Mouse (Mus musculus): ENCODE results near the gene Casp4. TPM values are rescaled to one million over a fixed set of nuclear protein-coding genes. Genes with fewer than 3 reads are reported as not detected.

The Casp4 gene
- 0.35 and 0.66 TPM in 2 replicates for polyA plus RNA-seq (2015; fragmentation: Nextera tagmentation; extraction: Ambion mirVana)

GRCm38 (mm10) chr9:5308561-5308960 lies at the start of gene Casp4:
Gene Casp4 (plus strand): TSS chr9:5308828.
- no peak for ATAC-seq (ENCODE audit: low FRiP score, low read depth)
- Histone ChIP-seq H3K9me3 (no peaks in the 10 kb centered on the region), H3K9ac (no peak within 1 kb of the TSS), H3K27ac (replicated peaks) (no peak within 1 kb of the TSS), H3K4me3 (no peak within 1 kb of the TSS), H3K4me1 (replicated peaks) (no peaks in the 10 kb centered on the region), H3K4me2 (no peak within 1 kb of the TSS), H3K27me3 (no peaks in the 10 kb centered on the region), H3K36me3 (no peaks in the 10 kb centered on the region)
- WGBS = 72% methylated on average over 5 of the region's 5 CpGs

GRCm38 (mm10) chr9:5263951-5264475 lies 44.6 kb upstream of the Casp4 start:
- WGBS = 63% methylated on average over 2 of the region's 2 CpGs
- H3K36me3 ChIP-seq = no peaks in the 10 kb centered on the region
- no peak overlapping the region for H3K4me3 ChIP-seq
- no peak overlapping the region for H3K27ac ChIP-seq (replicated peaks)
- H3K9ac ChIP-seq = no peak overlapping the region
- H3K9me3 ChIP-seq = no peaks in the 10 kb centered on the region
- no peaks in the 10 kb centered on the region for H3K27me3 ChIP-seq
- H3K4me2 ChIP-seq = no peak overlapping the region
- ATAC-seq (ENCODE audit: low FRiP score, low read depth) = no peak
- H3K4me1 ChIP-seq (replicated peaks) = no peaks in the 10 kb centered on the region

GRCm38 (mm10) chr9:5270274-5270673 lies 38.4 kb upstream of the Casp4 start:
- Histone ChIP-seq H3K4me2 (no peak overlapping the region), H3K36me3 (no peaks in the 10 kb centered on the region), H3K4me3 (no peak overlapping the region), H3K9ac (no peak overlapping the region), H3K9me3 (no peaks in the 10 kb centered on the region), H3K27ac (replicated peaks) (no peak overlapping the region), H3K27me3 (no peaks in the 10 kb centered on the region), H3K4me1 (replicated peaks) (no peaks in the 10 kb centered on the region)
- WGBS = 92% methylated on average over 2 of the region's 2 CpGs
- ATAC-seq (ENCODE audit: low FRiP score, low read depth) = no peak

- Histone ChIP-seq H3K27ac (replicated peaks) (no peak overlapping the region), H3K9ac (no peak overlapping the region), H3K27me3 (no peaks in the 10 kb centered on the region), H3K4me3 (no peak overlapping the region), H3K36me3 (no peaks in the 10 kb centered on the region), H3K9me3 (no peaks in the 10 kb centered on the region), H3K4me1 (replicated peaks) (no peaks in the 10 kb centered on the region), H3K4me2 (no peak overlapping the region)
- WGBS = 74% methylated on average over 1 of the region's 1 CpGs
- no peak for ATAC-seq (ENCODE audit: low FRiP score, low read depth)
Measured at GRCm38 (mm10) chr9:5270884-5271283, 37.7 kb upstream of the Casp4 start.

DNA sequence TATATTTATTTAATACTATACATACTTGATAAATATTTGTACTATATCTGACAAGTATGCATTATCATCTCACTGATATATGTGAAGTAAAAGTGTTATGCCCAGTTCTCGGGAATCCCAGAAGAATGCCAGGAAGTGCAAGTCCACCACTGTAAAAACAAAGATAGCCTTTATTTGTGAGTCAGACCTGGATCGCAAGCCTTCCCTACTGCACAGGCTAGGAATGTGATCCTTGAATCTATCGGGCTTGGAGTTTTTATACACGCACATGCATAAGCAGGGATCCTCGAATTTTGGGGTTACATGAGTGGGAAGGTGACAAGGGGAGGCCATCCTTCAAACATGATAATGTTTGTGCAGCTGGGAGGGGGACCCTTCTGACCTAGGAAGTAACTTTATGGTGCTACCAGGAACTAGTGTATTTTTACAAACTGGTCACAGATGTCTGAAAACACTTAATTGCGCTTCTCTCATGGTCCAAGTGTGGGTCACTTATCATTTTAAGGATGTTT lies 37.2 kb upstream of the Casp4 start:
- H3K27ac ChIP-seq (replicated peaks) = no peak overlapping the region
- H3K9ac ChIP-seq = no peak overlapping the region
- no peaks in the 10 kb centered on the region for H3K27me3 ChIP-seq
- no peaks in the 10 kb centered on the region for H3K4me1 ChIP-seq (replicated peaks)
- 81% methylated on average over 6 of the region's 6 CpGs for WGBS
- H3K4me3 ChIP-seq = no peak overlapping the region
- ATAC-seq (ENCODE audit: low FRiP score, low read depth) = no peak
- H3K9me3 ChIP-seq = no peaks in the 10 kb centered on the region
- H3K4me2 ChIP-seq = no peak overlapping the region
- no peaks in the 10 kb centered on the region for H3K36me3 ChIP-seq

DNA sequence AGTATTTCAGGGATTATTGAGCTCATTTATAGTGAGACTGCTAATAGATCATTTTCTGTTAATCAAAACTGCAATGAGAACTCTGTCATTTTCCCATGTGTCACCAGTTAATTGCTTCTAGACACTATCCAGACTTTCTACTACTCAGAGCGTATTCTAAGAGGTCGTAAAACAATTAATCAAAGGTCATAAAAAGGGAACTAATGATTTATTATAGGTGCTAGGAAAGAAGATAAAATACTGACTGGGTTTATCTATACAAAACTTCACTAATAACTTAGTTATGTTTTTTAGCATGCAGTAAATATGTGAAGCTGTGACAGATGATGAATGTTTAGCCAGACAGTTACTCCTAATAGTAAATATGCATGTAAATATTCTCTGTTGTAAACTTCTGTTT lies 22.6 kb upstream of the Casp4 start:
- WGBS = 82% methylated on average over 2 of the region's 2 CpGs

GRCm38 (mm10) chr9:5286597-5286996 lies 22.0 kb upstream of the Casp4 start:
- H3K4me2 ChIP-seq = no peak overlapping the region
- H3K9me3 ChIP-seq = no peaks in the 10 kb centered on the region
- no peak overlapping the region for H3K27ac ChIP-seq (replicated peaks)
- H3K36me3 ChIP-seq = no peaks in the 10 kb centered on the region
- H3K4me3 ChIP-seq = no peak overlapping the region
- H3K9ac ChIP-seq = no peak overlapping the region
- H3K27me3 ChIP-seq = no peaks in the 10 kb centered on the region
- no peaks in the 10 kb centered on the region for H3K4me1 ChIP-seq (replicated peaks)
- no peak for ATAC-seq (ENCODE audit: low FRiP score, low read depth)

More for the DNA sequence above, 22.6 kb upstream of the Casp4 start:
- no peak overlapping the region for H3K27ac ChIP-seq (replicated peaks)
- H3K4me3 ChIP-seq = no peak overlapping the region
- no peaks in the 10 kb centered on the region for H3K4me1 ChIP-seq (replicated peaks)
- no peaks in the 10 kb centered on the region for H3K36me3 ChIP-seq
- H3K9ac ChIP-seq = no peak overlapping the region
- H3K4me2 ChIP-seq = no peak overlapping the region
- no peak for ATAC-seq (ENCODE audit: low FRiP score, low read depth)
- H3K27me3 ChIP-seq = no peaks in the 10 kb centered on the region
- H3K9me3 ChIP-seq = no peaks in the 10 kb centered on the region

DNA sequence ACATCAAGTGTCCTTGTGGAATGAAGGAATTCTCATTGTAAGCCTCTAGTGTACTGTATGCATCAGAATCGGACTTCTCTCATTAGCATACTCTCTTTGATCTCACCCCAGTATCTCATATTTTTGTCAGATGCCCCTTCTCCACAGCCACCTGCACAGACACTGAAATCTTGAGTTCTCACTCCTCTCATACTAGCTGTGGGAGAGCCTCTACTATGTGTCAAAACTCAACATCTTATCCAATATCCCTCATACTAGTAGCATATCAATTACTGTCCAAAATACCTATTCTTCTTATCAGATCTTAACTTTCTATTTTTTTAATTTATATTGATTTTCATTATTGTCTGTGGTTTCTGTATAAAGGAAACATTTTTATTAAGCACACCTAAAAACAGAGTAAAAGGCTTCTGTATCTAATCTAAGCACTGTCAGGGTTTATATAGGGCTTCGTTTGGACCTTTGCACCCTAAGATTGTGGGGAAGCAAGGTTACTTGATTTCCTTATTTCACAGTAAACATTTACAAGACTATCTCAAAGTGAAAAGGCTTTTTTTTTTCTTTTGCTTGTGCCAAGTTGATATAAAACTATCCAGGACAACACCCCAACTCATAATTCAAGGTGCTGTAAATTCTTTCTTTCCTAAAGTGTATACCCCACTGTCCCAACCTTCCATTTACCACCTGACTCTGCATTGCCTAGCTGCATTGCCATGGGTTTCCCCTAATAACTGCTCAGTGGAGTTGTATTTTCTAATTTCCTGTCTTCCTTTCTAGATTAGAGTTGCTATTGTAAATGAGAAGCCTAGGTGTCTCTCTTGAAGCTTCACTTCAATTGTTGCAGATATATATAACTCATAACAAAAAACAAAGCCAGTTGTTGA lies 12.0 kb upstream of the Casp4 start:
- 92% methylated on average over 2 of the region's 2 CpGs for WGBS
- H3K4me1 ChIP-seq (replicated peaks) = no peaks in the 10 kb centered on the region

GRCm38 (mm10) chr9:5298329-5299131 lies 10.1 kb upstream of the Casp4 start, which contains the start of gene Casp1:
Gene Casp1 (plus strand): TSS chr9:5298517.
- 61% methylated on average over 11 of the region's 11 CpGs for WGBS
- no peak for ATAC-seq (ENCODE audit: low FRiP score, low read depth)
- Histone ChIP-seq H3K4me3 (no peak within 1 kb of the TSS), H3K9me3 (no peaks in the 10 kb centered on the region), H3K36me3 (no peaks in the 10 kb centered on the region), H3K27me3 (no peaks in the 10 kb centered on the region), H3K27ac (replicated peaks) (no peak within 1 kb of the TSS), H3K4me2 (no peak within 1 kb of the TSS), H3K4me1 (replicated peaks) (no peaks in the 10 kb centered on the region), H3K9ac (no peak within 1 kb of the TSS)

More for the DNA sequence above, 12.0 kb upstream of the Casp4 start:
- no peaks in the 10 kb centered on the region for H3K9me3 ChIP-seq
- H3K9ac ChIP-seq = no peak overlapping the region
- no peak overlapping the region for H3K4me3 ChIP-seq
- H3K36me3 ChIP-seq = no peaks in the 10 kb centered on the region
- ATAC-seq (ENCODE audit: low FRiP score, low read depth) = no peak
- H3K4me2 ChIP-seq = no peak overlapping the region
- no peak overlapping the region for H3K27ac ChIP-seq (replicated peaks)
- no peaks in the 10 kb centered on the region for H3K27me3 ChIP-seq

GRCm38 (mm10) chr9:5299132-5299381 lies 9.6 kb upstream of the Casp4 start:
- 77% methylated on average over 2 of the region's 2 CpGs for WGBS
- H3K4me3 ChIP-seq = no peak overlapping the region
- H3K4me2 ChIP-seq = no peak overlapping the region
- H3K36me3 ChIP-seq = no peaks in the 10 kb centered on the region
- H3K9ac ChIP-seq = no peak overlapping the region
- no peaks in the 10 kb centered on the region for H3K27me3 ChIP-seq
- H3K9me3 ChIP-seq = no peaks in the 10 kb centered on the region
- no peak overlapping the region for H3K27ac ChIP-seq (replicated peaks)
- no peaks in the 10 kb centered on the region for H3K4me1 ChIP-seq (replicated peaks)
- no peak for ATAC-seq (ENCODE audit: low FRiP score, low read depth)

GRCm38 (mm10) chr9:5310112-5310511 lies 1.5 kb downstream of the Casp4 start:
- no peaks in the 10 kb centered on the region for H3K9me3 ChIP-seq
- no peak overlapping the region for H3K4me2 ChIP-seq
- H3K4me3 ChIP-seq = no peak overlapping the region
- ATAC-seq (ENCODE audit: low FRiP score, low read depth) = no peak
- no peaks in the 10 kb centered on the region for H3K27me3 ChIP-seq
- H3K27ac ChIP-seq (replicated peaks) = no peak overlapping the region
- H3K4me1 ChIP-seq (replicated peaks) = no peaks in the 10 kb centered on the region
- H3K36me3 ChIP-seq = no peaks in the 10 kb centered on the region
- no peak overlapping the region for H3K9ac ChIP-seq

DNA sequence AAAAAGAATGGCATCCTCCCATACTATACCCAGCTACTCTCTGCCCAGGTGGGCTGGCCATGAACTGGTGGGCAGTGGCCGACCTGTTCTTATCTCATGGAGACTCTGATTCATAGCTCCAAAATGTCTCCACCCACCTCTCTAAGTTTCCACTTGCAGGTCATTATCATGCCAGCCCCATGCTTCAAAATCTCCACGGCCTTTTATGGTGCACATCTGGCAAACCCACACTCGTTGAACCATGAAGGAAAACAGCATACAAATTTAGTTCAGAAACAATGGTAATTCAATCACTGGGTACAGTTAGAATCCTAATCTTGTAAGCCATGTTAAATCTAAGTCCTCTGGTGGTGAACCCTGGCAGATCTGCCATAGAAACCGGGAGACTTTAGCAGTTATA lies 2.8 kb downstream of the Casp4 start:
- WGBS = 75% methylated on average over 4 of the region's 4 CpGs
- H3K36me3 ChIP-seq = no peaks in the 10 kb centered on the region

More for the DNA sequence above, 2.8 kb downstream of the Casp4 start:
- H3K27ac ChIP-seq (replicated peaks) = no peak overlapping the region
- H3K9ac ChIP-seq = no peak overlapping the region
- no peaks in the 10 kb centered on the region for H3K9me3 ChIP-seq
- H3K4me1 ChIP-seq (replicated peaks) = no peaks in the 10 kb centered on the region
- no peak for ATAC-seq (ENCODE audit: low FRiP score, low read depth)
- no peak overlapping the region for H3K4me2 ChIP-seq
- H3K4me3 ChIP-seq = no peak overlapping the region
- H3K27me3 ChIP-seq = no peaks in the 10 kb centered on the region
